Mouse (Mus musculus) bone marrow macrophage, adult 2 months (primary cell): ENCODE measurements at regions not wholly inside any gene's neighbourhood (a gene's known extent, or its start where the extent isn't known, plus 50 kb on each side); places are given as distances from the start of the nearest gene placed in this dataset.
"Not testable (repeated sequence)": the region's sequence is repeated elsewhere in the genome, so short reads cannot be mapped to it uniquely, and the experiment has no call there.

Experiments used
- H3K27ac ChIP-seq: 2 replicates; pipeline ENCODE4 v1.5.1; 2012; ENCODE audit warnings: low read depth, low read length; ENCODE audit not compliant: insufficient read depth
- H3K4me1 ChIP-seq: 2 replicates; pipeline ENCODE4 v1.6.1; 2012; ENCODE audit warnings: low read length; ENCODE audit not compliant: control insufficient read depth, insufficient read depth
- H3K4me3 ChIP-seq: 2 replicates; pipeline ENCODE4 v1.5.1; 2012; ENCODE audit warnings: mild to moderate bottlenecking, low read length, moderate library complexity; ENCODE audit not compliant: insufficient read depth
- CTCF ChIP-seq: IDR thresholded peaks from 2 replicates; pipeline ENCODE4 v1.5.1; 2012; ENCODE audit warnings: low read depth, mild to moderate bottlenecking, low read length, moderate library complexity
- POLR2A ChIP-seq: IDR thresholded peaks from 2 replicates; pipeline ENCODE4 v1.6.1; 2012; ENCODE audit warnings: mild to moderate bottlenecking, low read depth, low read length, borderline replicate concordance

DNA sequence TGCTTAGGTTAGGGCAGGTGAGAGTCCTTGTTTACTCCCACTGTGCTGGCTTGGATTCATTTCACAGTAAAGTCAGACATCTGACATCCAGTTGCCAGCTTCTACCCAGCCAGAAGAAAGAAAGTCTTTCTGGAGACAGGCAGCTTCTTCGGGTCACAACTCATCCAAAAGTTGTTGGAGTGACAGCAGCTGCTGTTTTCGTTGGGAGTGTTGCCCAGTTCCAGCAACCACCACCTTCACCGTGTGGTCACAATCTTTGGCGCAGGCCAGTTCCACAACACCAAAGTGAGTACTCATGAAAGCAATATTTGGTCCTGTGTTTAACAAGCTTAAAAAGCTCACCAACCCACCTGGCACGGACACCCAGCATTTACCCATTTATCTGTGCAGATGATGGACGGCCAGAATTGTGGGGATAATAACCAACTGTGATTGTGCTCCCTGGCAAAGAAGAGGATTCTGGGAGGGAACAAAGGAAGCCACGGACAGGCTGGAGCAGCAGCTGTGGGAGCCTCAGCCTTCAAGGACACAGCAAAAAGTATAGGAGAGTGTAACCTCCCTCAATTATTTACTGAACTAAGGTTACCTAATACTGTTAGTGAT lies 134.5 kb downstream of the Cand1 start:
- H3K4me3 ChIP-seq = no peak overlapping the region
- H3K27ac ChIP-seq = no peak overlapping the region
- TF ChIP-seq CTCF = no peak
- no peak for TF ChIP-seq POLR2A
- H3K4me1 ChIP-seq = peaks cover 2% of the 10 kb centered on the region; the same call in 1 of the 2 replicates

DNA sequence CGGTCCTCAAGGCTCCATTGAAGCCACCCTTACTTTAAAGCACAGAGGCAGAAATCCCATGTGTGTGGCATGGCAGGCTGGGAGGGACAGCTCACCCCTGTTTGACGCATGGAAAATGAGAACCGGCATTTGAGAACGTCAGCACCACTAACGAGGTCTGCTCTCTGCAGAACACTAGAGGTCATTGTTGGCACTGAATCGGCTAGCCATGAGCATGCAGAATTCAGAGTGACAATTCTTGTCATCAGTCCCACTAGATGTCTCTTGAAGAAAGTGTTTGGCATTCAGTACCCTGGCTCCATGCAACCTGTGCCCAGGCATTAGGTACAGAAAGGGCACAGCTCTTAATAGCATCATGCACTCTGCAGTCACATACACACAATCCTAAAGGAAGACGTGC lies 139.3 kb downstream of the Cand1 start:
- Histone ChIP-seq H3K4me3 (no peak overlapping the region), H3K27ac (no peak overlapping the region), H3K4me1 (peaks cover 2% of the 10 kb centered on the region; the same call in 1 of the 2 replicates)
- TF ChIP-seq CTCF (no peak), POLR2A (no peak)

DNA sequence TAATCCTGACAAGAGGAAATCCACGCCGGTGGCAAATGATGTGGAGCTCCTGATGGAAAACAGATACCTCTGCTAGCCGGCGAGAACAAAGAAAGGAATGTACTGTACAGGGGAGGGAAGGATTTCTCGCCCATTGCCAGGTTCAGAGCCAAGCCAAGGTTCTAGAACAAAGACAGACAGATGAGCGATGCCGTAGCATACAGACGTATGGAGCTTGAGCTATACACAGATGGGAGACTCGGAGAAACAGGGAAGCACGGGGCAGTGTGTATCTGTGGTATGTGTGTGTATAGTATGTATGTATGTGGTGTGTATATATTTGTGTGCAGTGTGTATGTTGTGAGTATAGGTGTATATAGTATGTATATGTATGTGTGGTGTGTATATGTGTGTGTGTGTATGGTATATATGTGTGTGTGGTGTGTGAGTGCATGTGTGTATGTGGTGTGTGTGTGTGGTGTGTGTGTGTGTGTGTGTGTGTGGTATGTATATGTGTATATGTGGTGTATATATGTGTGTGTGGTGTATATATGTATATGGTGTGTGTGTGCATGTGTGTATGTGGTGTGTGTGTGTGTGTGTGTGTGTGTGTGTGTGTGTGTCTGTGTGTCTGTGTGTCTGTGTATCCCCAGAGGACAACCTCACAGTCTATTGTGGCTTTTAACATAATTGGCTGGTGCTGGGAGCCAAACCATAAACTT lies 140.6 kb downstream of the Cand1 start:
- no peak overlapping the region for H3K27ac ChIP-seq
- TF ChIP-seq POLR2A = no peak
- no peak for TF ChIP-seq CTCF
- H3K4me1 ChIP-seq = peaks cover 2% of the 10 kb centered on the region; the same call in 1 of the 2 replicates
- H3K4me3 ChIP-seq = no peak overlapping the region

DNA sequence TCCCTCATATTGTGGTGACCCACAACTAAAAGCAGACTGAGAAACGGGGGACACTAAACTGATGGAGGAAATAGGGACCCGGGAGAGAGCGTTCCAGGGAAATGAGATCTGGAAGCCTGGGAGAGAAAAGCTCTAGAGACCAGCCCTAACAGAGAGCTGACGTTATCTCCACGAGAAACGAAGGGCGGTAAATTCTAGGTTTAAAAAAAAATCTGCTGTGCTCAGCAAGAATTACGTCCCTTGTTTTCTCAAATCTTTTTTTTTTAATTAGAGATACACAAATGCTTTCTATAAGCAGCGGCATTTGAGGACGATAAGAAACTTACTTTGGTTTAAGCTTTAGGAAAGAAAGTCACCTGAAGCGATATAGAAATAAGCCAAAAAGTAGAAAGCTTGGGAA lies 145.7 kb downstream of the Cand1 start:
- TF ChIP-seq CTCF (no peak), POLR2A (no peak)
- Histone ChIP-seq H3K4me1 (no peaks in the 10 kb centered on the region), H3K4me3 (no peak overlapping the region), H3K27ac (no peak overlapping the region)

DNA sequence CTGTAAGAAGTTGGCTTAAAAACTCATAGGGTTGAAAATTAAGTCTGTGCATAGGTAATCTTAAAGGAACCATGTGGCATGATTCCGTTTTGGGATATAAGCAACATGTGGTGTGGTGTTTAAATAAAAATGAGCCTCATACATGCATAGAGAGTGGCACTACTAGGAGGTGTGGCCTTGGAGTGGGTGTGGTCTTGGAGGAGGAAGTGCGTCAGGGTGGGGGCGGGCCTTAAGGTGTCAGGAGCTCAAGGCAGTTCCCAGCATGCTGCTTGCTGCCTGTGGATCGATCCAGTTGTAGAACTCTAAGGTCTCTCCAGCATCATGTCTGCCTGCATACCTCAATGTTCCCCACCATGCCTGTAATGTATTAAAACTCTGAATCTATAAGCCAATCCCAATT lies 152.0 kb downstream of the Cand1 start:
- TF ChIP-seq POLR2A = no peak
- TF ChIP-seq CTCF = no peak
- H3K4me3 ChIP-seq = no peak overlapping the region
- no peaks in the 10 kb centered on the region for H3K4me1 ChIP-seq
- H3K27ac ChIP-seq = no peak overlapping the region

DNA sequence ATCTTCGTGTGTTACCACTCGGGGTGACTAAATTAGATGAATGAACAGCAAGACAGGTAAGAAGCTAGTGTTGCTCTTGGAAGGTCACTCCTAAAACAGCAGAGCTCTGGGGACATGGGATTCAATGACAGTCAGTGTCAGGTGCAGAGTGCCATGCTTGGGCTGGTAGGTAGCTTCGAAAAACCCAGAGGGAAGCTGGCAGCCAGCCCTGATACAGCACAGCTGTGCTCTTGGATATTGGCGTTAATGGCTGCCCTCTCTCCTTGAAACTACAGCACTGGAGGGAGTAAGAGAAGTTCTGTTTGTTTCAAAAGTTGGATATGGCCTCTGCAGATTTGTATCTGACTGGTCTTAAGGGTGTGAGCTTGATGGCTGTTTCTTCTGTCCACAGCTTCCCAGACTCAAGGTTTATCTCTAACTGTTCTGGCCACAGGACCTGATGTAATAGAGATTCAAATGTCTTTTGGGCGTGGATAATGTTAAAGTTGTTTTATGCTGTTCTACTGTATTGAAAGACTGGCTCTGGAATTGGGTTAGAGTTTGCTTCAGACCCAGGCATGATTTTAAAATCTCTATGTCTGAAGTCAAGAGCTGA lies 152.7 kb downstream of the Cand1 start:
- no peaks in the 10 kb centered on the region for H3K4me1 ChIP-seq
- H3K4me3 ChIP-seq = no peak overlapping the region
- H3K27ac ChIP-seq = no peak overlapping the region
- no peak for TF ChIP-seq POLR2A
- no peak for TF ChIP-seq CTCF

DNA sequence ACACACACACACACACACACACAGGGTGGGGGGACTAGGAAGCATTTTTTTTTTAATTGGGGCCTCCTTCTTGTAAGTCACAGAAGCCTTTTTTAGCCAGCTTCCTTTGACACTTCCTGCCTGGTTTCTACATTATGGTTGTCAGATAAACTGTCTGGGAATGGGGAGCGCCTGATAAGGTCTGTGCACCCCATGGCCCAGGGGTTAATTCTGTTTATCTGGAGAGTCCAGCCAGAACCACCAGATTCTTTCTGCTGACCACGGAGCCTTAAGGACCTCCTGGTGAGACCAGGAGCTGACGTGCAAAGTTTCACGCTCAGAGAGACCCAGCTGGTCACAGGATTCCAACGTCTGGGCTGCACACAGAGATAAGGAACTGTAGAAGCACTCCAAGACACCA lies 153.4 kb downstream of the Cand1 start:
- no peak overlapping the region for H3K27ac ChIP-seq

DNA sequence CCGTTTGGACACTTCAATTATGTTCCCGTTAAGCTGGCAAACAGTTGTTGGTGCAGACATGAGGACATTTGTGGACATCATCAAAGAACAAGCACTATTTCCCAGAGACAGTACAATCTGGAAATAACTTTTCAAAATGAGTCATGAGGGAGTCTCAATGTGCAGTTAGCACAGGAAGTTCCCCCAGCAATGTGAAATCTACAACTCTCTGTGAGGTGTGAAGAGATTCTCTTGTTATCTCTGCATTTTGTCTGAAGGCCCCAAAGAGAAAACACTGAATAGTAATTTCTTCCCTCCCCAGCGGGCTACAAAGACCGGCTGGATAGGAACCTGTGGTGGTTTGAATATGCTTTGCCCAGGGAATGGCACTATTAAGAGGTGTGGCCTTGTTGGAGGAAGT lies 156.4 kb downstream of the Cand1 start:
- no peaks in the 10 kb centered on the region for H3K4me1 ChIP-seq
- H3K4me3 ChIP-seq = no peak overlapping the region
- no peak overlapping the region for H3K27ac ChIP-seq
- no peak for TF ChIP-seq CTCF
- no peak for TF ChIP-seq POLR2A

More for the DNA sequence above, 153.4 kb downstream of the Cand1 start:
- no peaks in the 10 kb centered on the region for H3K4me1 ChIP-seq
- H3K4me3 ChIP-seq = no peak overlapping the region
- TF ChIP-seq CTCF (no peak), POLR2A (no peak)

DNA sequence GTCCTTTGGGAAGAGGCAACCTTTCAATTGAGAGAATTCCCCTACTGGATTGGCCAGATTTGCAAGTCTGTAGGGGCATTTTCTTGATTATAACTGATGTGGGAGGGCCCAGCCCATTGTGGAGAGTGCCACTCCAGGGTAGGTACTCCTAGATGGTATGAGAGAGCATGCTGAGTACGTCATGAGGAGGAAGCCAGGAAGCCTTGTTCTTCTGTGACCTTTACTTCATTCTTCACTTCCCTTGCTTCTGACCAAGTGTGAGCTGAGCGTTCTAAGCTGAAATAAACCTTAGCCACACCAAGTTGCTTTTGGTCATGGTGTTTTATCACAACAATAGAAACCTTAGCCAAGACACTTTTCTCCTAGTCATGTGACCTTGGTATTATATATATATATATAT lies 157.0 kb downstream of the Cand1 start:
- H3K4me3 ChIP-seq = no peak overlapping the region
- no peaks in the 10 kb centered on the region for H3K4me1 ChIP-seq
- no peak overlapping the region for H3K27ac ChIP-seq
- no peak for TF ChIP-seq POLR2A
- TF ChIP-seq CTCF = no peak

DNA sequence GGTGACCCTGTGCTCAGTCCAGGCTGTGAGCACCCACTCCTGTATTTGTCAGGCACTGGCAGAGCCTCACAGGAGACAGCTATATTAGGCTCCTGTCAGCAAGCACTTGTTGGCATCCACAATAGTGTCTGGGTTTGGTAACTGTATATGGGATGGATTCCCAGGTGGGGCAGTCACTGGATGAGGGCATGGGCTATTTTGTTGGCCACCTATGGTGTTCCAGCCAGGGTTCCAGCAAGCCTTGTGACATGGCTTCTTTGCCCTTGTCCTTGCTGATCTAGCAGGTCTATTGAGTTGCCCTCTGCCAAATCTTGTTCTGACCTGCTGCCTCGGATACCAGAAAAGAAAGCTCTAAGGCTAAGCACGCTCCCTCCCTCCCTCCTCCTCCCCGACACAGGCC lies 158.1 kb downstream of the Cand1 start:
- H3K27ac ChIP-seq, H3K4me1 ChIP-seq: not testable (repeated sequence)

More for the DNA sequence above, 158.1 kb downstream of the Cand1 start:
- H3K4me3 ChIP-seq = not testable (repeated sequence)
